Mouse (Mus musculus) monocyte, adult 5-6 weeks (primary cell): Measurements from ENCODE around the gene Trp73. TPM values are rescaled to one million over a fixed set of nuclear protein-coding genes. Genes with fewer than 3 reads are reported as not detected.

Experiments used
- ATAC-seq: fragments of 153-309, 156-312 bp; replicated peaks from 2 replicates; pipeline ENCODE4 v1.8.0; 2017; ENCODE audit warnings: mild to moderate bottlenecking; ENCODE audit not compliant: low TSS enrichment, insufficient number of reproducible peaks, severe bottlenecking, poor library complexity, low FRiP score
- total RNA-seq: library from RNA; stranded (forward); fragments of 200-1000, 200-491, 200-594 nt; gene quantifications from 3 replicates; pipeline ENCODE4 v1.2.3, GENCODE M21; 2017

Trp73 gene
- total RNA-seq, 1 experiment from 2014 or later: not detected

DNA sequence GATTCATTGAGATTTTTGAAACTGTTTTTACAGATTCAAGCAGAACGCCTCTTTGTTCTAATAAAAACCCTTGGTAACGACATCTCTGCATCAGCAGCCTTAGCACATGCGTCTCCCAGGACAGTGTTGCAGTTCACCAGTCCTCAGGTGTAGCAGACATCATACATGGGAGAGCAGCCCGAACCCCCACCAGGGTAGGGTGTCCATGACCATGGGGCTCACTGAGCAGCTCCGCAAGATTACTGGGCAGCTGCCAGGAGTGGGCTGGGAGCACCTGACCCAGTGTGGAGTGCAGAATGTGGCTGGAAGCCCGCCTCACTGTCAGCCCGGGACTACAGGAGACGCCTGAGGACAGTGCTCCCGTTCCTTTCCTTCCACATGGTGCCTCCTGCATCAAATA is 118.6 kb downstream of the Trp73 start:
- ATAC-seq: no peak

DNA sequence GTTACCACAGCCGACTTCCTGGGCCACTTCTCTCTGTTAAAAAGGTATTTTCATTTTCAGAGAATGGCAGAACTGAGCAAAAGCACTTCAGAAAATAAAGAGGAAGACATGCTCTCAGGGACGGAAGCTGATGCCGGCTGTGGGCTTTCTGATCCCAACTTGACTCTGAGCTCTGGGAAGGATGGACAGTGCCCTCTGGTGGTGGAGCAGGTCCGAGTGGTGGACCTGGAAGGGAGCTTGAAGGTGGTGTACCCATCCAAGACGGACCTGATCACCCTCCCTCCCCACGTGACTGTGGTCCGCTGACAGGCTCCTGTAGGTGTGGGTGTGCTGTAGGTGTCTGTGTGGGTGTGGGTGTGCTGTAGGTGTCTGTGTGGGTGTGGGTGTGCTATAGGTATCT is 120.4 kb downstream of the Trp73 start:
- 0 out of 2 replicates have a peak, but pooled peaks have one; percentile 4 for ATAC-seq

DNA sequence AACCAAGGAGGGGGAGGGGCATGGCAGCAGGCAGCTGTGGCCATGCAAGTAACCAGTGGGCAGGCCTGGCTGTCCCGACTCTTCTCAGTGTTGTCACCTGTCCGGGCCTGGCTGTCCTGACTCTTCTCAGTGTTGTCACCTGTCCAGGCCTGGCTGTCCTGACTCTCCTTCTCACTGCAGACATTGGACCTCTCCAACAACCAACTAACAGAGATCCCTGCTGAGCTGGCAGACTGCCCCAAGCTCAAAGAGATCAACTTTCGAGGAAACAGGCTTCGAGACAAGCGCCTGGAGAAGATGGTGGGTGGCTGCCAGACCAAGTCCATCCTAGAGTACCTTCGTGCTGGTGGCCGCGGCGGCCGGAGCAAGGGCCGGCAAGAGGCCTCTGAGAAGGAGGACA is 124.5 kb downstream of the Trp73 start:
- no peak for ATAC-seq

DNA sequence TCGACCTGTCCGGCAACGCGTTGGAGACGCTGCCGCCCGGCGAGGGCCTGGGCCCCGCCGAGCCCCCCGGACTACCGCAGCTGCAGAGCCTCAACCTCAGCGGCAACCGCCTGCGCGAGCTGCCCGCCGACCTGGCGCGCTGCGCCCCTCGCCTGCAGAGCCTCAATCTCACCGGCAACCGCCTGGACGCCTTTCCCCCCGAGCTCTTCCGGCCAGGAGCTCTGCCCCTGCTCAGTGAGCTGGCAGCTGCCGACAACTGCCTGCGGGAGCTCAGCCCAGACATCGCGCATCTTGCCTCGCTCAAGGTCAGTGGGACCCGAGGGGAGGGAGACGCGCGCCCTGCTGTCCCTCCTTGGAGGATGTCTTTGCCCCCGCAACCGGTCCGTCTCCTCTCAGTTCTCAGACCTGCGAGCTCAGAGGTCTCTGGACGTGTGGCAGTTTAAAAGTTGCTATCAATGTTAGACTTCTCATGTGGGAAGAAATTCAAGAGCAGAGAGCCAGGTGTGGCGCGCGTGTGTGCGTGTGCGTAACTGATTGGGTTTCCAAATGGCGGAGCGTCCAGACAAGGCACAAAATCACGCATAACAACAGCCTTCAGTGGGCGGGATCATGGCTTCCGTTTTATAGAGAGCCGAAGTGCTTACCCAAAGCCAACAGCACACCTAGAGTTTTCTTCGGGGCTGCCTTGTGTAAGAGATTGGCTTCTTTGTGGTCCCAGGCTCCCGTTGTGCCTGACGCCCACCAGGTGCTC is 127.7 kb downstream of the Trp73 start:
- no peak for ATAC-seq

DNA sequence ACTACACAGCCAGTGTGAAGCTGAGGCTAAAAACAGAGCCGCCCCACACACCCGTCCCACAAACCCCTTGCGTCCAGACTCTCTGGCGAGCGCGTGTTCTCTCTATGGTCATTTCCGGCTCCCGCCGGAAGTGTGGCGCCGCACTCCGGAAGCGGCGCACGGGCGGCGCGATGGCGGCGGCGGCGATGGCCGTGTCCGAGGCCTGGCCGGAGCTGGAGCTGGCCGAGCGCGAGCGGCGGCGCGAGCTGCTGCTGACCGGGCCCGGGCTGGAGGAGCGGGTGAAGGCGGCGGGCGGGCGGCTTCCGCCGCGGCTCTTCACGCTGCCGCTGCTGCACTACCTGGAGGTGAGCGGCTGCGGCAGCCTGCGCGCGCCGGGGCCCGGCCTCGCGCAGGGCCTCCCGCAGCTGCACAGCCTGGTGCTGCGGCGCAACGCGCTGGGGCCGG is 128.3 kb downstream of the Trp73 start, which contains the start of gene Lrrc47:
Gene Lrrc47 (plus strand): TSS at position 86 of the 444 bp plus-strand sequence.
- peak; percentile 83 for ATAC-seq

DNA sequence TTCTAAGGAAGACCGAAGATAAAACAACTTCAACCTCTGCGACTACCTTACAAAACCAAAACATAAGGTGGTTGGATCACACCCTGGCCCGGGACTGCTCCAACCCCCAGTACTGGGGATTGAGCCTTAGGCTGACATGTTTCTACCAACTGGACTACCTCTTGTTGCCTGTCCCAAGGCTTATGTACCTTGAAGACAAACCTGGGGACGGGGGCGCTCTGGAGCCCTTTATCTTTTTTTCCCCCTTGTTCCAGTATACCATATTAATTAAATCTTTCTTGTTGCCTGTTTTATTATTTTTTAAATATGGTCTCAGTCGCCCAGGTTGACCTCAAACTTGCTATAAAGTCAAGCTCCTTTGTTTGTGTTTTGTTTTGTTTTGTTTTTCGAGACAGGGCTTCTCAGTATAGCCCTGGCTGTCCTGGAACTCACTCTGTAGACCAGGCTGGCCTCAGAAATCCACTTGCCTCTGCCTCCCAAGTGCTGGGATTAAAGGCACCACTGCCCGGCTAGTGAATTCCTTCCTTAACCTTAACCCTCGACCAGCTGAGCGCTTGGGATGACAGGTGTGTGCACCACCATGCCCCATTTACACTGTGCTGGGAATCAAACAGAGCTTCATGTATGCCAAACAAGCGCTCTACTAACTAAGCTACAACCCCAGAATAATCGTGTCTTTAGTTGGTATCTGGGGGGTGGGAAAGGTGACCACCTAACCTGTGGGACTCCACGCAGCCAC is 128.9 kb downstream of the Trp73 start:
- ATAC-seq: no peak

DNA sequence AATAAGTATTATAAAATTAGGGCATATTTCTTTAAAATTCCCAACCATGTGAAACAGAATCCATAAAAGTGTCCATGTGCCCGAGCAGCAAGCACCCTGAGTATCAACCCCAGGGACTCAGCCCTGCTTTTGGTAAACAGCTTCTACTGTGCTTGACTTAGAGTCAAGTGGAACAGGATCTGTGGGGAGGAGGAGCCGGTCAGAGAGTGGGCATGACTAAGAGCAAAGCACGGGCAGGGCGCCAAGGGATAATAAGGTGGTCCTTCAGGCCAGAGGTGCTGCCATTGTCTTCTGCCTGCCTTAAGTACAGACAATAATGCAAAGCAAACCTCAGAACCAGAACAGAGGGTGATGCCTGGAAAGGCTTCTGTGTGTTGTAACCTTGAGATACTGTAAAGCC is 132.2 kb downstream of the Trp73 start:
- ATAC-seq: no peak

DNA sequence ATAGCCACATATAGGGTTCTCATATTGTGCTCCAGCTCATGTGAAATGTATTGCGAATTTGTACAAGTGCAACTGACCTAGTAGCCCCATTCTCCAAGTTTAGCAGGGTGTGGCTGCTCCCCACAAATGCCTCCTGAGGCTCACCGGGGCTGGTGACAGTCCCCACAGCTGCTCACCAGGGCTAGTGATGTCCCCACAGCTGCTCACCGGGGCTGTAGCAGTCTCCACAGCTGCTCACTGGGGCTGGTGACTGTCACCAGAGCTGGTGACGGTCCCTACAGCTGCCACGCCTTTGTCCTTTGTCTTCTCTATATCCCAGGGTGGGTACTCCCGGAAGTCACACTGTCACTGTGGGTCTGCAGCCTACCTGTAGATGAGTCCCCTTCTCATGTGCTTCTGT is 133.7 kb downstream of the Trp73 start:
- ATAC-seq: no peak

Other genes with a start within 250 kb of the Trp73 start
- 27.5 to 38.1 TPM (median 30.3 TPM) in 3 replicates for gene A430005L14Rik, start 183.0 kb downstream of the Trp73 start, total RNA-seq
- gene Dffb, start 165.1 kb downstream of the Trp73 start, total RNA-seq: 15.3 to 16.6 TPM (median 15.4 TPM) in 3 replicates
- 3.7 to 8.5 TPM (median 3.9 TPM) in 3 replicates for gene Cep104, start 165.0 kb downstream of the Trp73 start, total RNA-seq
- 43.7 to 56.2 TPM (median 54.8 TPM) in 3 replicates for gene Lrrc47, start 128.5 kb downstream of the Trp73 start, total RNA-seq
- 0.10 to 1.1 TPM (median 0.49 TPM) in 3 replicates for gene Smim1, start 114.0 kb downstream of the Trp73 start, total RNA-seq
- gene Ccdc27, start 97.5 kb downstream of the Trp73 start, total RNA-seq: not detected in 3 replicates
- 8.2 to 15.0 TPM (median 14.1 TPM) in 3 replicates for gene Wrap73, start 2.2 kb upstream of the Trp73 start, total RNA-seq
- 73.1 to 107 TPM (median 99.0 TPM) in 3 replicates for gene Tprgl, start 20.5 kb upstream of the Trp73 start, total RNA-seq
- not detected in 3 replicates for gene Megf6, start 30.5 kb upstream of the Trp73 start, total RNA-seq
- not detected in 3 replicates for gene Arhgef16, start 161.5 kb upstream of the Trp73 start, total RNA-seq
- gene B230104I21Rik, start 195.9 kb upstream of the Trp73 start, total RNA-seq: not detected in 3 replicates